Mouse (Mus musculus) R1 (cell line): ENCODE measurements around the gene Vmp1.

Experiments
- DNase-seq: peaks from one replicate; pipeline ENCODE4 v3.0.0-alpha.2; 2018; ENCODE audit warnings: low read depth, low spot score

The Vmp1 gene

DNA sequence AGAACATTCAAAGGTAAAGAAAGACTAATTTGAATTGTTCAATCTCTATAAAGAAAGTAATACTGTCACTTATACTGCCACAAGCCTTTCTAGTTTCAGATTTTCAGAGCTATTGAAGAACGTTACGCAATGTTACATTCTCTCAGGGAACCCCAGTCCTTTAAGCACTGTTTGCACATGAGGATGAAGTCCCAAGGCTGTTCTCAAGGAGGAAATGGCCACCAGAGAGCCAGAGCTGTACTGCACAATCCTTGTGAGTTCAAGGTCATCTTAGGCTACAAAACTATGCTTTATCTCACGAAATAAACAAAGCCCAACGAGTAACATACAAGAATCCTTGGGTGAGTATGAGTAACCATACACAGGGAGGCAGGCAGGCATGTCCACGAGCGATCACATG lies 49.2 kb downstream of the Vmp1 start:
- no peak for DNase-seq

GRCm38 (mm10) chr11:86629941-86630340 lies 53.7 kb downstream of the Vmp1 start:
- DNase-seq = no peak

DNA sequence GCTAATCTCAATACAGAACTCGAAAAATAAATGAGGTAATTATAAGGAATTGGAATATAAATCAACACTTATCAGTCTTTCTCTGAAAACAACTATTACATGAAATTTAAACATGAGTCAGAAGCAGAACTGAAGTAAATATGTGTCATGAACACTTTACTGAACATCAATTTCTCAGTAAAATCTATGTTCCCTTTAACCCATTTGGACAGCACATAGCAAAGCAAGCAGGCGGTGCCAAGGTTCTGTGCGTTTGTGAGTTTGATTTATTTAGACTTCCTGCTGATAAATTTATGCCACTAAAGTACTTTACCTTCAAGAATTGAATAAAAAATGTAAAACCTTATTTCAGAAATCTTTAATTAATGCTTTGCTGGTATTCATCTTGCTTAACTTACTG lies 54.2 kb downstream of the Vmp1 start:
- no peak for DNase-seq

GRCm38 (mm10) chr11:86628448-86628847 lies 55.2 kb downstream of the Vmp1 start:
- DNase-seq = no peak

DNA sequence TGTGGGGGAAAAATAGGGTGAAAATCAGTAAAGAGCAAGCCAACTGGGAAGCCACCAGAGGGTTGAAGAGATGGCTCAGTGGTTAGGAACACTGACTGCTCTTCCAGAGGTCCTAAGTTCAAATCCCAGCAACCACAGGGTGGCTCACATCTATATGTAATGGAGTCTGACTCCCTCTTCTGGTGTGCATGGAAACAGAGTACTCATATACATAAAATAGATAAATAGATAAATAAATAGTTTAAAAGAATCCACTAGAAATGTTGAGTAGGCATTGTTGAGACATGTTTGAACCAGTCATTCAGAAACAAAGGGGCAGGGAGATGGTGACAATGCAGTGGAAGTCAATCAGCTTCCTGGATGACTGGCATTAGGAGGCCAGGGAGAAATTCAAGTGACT lies 56.0 kb downstream of the Vmp1 start:
- no peak for DNase-seq

- no peak for DNase-seq
Observed at GRCm38 (mm10) chr11:86626714-86627113, 56.9 kb downstream of the Vmp1 start.

- no peak for DNase-seq
Observed at GRCm38 (mm10) chr11:86624237-86624941, 59.2 kb downstream of the Vmp1 start.

DNA sequence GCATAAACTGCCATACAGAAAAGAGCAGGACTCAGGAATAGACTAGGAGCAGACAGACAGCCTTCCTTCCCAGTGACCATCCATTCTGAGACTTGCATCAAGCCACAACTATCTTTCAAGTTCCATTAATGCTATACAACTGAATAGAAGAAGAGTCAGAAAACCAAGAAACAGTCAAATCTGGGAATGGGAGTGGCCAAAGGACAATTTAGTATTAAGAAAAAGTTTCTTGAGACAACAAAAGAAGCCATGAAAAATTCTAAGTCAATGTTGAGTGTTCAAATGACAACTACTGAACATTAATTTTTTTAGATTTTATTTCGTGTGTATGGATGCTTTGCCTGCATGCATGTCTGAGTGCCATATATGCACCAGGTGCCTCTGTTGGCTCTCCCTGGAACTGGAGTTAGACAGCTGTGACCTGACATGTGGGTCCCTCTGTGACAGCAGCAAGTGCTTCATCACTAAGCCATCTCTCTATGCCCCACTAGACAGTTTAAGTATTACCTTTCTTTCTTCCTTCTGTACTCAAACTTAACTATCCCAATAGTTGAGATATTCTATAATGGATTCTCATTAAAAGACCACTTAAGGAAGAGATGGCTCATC lies 60.1 kb downstream of the Vmp1 start:
- DNase-seq = no peak

GRCm38 (mm10) chr11:86622191-86622912 lies 61.3 kb downstream of the Vmp1 start:
- DNase-seq = no peak

- no peak for DNase-seq
Observed at GRCm38 (mm10) chr11:86621139-86621538, 62.5 kb downstream of the Vmp1 start.

DNA sequence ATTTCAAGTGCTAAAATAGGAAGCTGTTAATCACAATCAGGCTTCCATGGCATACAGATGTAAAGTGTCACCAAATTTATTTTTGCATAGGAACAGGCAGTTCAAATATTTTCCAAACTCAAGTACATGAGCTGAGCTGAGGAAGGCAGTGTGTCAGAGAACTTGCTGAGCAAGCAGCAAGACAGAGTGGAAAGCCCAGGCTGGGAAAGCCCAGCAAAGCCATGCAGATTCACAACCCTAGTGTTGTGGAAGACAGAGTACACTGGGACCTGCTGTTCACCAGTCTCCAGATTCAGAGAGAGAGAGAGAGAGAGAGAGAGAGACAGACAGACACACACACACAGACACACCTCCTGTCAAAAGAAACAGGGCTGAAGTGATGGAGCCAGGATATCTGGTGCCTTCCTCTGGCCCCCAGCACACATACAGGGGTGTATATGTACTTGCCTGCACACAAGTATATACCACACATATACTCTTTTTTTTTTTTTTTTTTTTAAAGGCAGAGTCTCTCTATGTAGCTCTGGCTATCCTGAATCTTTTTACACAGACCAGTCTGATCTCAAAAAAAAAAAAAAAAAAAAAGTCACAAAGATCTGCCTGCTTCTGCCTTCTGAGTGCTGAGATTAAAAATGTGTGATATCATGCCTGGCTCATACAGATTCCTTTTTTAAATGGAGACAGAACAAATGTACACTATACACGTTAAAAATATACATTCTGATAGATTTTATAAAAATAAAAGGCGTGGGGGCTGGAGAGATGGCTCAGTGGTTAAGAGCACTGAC lies 64.9 kb downstream of the Vmp1 start:
- no peak for DNase-seq

GRCm38 (mm10) chr11:86614607-86615006 lies 69.0 kb downstream of the Vmp1 start:
- DNase-seq = no peak

DNA sequence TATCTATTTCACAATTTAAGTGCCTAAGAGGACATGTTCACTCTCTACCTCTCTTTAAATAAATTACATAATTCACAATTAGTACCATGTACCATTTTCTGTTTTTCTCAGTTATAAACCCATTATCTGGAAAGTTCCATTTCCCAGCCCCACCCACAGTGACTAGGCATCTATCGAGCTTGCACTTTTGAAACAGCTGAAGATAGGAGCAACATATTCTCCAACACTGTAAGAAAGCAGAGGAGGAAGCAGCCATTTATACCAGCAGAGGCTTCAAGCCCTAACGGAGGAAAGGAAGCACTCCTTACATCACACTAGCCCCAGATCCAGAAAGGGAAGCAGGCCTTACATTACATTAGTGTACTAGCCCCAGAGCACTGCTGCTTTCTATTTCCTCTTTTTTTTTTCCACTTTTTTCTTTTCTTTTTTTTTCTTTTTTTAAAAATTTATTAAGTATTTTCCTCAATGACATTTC lies 69.5 kb downstream of the Vmp1 start:
- DNase-seq = no peak

DNA sequence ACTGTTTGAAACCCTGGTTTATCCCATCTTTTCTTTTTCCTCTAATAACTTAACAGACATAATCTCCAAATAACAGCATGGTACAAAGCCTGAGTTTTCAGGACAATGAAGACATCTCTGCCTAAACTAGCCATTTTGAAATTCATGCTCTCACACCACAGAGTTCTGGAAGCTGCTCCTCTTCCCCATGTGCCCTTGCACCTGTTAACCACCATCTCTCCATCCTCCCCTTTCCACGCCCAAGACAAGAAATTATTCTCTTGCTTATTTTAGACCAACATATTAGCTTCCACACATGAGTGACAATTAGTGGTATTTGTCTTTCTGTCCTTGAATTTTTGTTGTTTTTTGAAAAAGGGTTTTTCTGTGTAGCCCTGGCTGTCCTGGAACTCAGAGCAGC lies 71.6 kb downstream of the Vmp1 start:
- no peak for DNase-seq

DNA sequence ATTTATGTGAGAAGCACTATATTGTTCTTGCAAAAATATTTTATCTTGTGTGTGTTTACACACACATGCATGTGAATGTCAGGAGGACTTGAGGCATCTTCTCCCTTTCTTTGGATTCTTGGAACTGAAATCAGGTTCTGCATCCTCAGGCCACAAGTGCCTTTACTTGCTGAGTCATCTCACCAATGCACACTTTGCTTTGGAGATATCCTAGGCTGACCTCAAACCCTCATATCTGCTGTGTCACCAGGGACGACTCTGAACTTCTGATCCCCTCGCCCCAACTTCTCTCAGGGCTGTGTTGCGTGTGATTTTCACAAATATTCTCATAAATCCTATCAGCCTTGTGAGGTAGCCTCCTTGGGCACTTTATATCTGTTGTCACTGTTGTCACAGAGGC lies 73.4 kb downstream of the Vmp1 start:
- DNase-seq = no peak

GRCm38 (mm10) chr11:86607808-86608350 lies 75.8 kb downstream of the Vmp1 start:
- DNase-seq = no peak

DNA sequence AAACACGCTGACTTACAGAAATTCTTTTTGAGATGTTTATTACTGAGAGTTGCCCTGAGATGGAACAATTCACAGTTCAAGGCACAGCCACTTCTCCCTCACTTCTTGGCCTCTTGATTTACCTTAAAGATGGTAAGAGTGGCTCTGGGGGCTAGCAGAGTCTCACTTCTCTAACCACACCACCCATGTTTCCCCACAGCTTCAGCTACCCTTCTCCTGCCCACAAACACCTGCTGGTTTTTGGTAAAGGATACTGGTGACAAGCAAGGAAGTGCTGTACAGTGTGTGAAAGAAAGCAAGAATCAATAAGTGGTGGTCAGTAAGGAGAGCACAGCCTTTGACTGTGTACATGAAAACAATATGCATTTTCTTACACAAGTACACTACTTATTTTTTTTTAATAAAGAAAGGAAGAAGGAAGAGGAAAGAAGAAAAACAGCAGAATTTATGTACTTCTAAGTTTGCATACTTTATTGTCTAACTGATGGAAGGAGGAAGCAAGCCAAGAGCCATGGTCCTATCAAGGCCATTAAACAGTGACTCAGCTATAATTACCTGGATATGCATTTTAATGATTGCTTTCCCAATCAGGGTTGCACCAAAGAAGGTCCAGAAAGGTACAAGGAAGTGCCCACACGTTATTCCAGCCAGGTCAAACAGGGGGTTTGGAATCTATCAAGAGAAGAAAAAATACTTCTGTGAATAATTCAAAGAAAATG lies 76.9 kb downstream of the Vmp1 start:
- no peak for DNase-seq

DNA sequence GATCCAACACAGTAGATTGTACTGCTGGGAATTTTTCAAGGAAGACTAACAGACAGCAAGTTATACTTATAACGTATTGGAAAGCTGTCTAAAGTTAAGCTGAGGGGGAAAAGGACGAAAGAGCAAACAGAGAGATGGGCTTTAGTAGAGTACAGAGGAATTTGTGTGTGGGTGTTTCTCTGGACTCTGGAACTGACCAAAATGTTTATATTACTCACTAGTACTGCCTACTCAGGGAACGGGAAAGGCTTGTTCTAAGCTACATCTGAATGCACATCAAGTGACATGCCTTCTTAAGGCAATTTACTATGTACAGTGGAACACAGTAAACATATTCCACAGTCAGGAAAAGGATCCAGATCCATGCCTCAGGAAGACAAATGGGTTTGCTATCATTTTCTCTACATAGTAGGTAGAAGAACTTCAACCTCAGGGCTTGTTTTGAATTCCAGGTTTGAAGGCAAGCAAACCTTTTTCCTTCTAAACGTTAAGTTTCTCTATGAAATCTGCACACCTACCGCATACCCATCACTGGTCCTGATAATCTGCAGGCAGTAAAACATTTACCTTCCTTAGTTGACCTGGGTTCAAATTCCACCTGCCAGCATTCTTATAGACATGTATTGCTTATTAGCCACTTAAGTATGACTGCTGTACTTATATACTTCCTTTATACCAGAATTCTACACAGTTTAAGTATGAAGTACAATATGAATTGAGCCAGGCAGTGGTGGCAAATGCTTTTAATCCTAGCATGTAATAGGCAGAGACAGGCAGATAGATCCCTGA lies 78.7 kb downstream of the Vmp1 start:
- no peak for DNase-seq

DNA sequence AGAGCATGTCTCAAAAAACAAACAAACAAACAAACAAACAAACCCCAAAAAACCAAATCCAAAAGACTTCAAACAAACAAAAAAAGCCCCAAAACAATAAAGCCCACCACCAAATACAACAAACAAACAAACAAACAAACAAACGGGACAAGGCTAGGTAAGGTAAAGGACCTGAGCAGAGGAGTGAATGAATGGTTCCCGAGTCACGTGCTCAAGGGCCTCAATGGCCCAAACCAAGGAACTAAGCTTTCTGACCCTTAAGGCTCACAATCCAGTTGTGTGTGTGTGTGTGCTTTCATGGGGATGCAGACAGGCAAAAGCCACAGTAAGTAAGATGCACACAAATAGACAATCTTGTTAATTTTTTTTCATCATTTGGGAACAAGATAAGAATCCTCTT lies 79.3 kb downstream of the Vmp1 start:
- no peak for DNase-seq

DNA sequence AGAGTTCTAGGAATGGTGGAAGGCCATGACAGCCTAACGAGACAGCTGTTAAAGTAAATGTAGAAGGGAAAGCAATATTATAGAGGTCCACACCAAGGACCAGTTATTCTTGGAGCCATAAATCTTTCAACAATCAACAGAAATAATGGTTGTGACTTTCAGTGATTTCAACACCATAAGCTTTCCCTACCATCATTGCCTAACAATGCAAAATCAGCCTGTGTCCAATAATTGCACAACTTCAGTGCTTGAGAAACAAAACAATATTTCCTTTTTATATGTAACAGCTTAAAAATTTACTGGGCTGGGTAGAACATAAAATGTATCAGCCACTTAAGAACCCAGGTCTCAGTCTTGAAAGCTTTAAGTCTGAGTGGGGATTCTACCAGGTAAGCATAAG lies 79.9 kb downstream of the Vmp1 start:
- DNase-seq = no peak
